Mouse (Mus musculus): ENCODE measurements around the gene Tk2. TPM values are rescaled to one million over a fixed set of nuclear protein-coding genes. Genes with fewer than 3 reads are reported as not detected.

The Tk2 gene
- total RNA-seq (2023): 100 to 1,000 TPM in 1 of 2 experiments, 10 to 100 TPM in 1; 93.8 to 144 TPM

DNA sequence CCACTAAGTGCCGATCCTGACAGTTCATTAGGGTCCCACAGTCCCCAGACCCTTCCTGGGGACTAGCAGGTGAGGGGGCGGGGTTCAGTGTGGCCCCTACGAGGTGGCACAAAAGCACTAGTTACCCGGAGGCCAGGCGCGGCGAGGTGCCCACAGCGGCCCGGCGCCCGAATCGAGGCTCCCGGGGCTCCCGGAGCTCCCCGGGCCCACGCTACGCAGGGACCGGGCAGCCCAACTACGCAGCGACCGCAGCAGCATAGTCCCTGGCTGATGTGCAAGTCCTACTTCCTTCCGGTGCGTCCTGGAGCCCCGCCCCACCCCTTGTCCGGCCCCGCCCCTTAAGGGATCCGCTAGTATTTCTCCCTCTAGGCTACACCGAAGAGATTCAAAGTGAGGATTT is at the start of gene Tk2:
Tk2 (minus strand) TSS at position 283 of the 400 bp plus-strand sequence.

GRCm38 (mm10) chr8:104293081-104293480 is 44.7 kb upstream of the Tk2 start, which contains the start of gene Cmtm2a:
TSS of gene Cmtm2a (minus strand) at chr8:104293181.

DNA sequence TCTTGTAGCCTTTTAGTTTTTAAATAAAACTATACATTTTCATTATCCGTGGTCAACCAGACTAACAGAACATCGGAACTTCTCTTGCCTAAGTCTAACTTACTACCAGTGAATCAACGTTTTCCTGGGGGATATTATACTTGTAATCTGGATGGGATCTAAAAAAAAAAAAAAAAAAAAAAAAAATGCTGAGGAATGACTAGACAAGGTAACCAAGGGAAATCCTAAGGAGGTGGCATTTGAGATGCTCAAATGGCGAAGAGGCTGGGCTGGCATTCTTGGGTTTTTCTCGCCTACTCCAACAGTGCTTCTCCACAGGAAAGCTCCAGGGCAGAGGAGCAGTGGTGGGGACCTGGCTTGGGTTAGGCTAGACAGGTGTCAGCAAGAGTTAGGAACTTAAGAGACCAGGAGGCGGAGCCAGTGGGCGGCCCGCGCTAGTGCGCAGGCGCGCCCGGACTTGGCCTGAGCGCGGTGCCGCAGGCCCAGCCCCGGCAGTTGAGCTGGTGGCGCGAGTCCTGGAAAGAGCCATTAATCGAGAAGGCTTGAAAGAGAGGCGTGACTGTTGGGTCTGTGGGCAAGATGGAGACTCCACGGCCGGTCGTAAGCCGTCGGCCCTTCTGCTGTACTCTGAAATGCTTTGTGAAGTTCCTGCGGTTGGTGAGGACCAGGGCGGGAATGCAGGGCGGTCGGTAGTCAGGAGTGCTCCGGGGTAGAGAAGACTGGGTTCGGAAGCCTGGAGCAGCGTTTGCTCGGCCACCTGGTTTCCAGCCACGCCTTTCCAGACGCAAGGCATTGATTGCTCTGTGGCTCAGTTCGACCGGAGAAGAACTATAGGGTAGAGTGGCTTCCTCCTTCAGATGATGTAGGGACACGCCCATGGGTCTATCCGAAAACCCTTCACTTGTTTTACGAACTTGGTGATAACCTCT is 2.3 kb upstream of the Tk2 start, which contains the start of gene Cklf:
Cklf (plus strand) TSS at position 423 of the 929 bp plus-strand sequence.

Other genes with a start within 250 kb of the Tk2 start
- 1 to 10 TPM in 1 of 2 experiments, under 1 TPM in 1; 0.62 to 1.1 TPM for gene Cdh5, start 146.9 kb downstream of the Tk2 start, total RNA-seq (2023)
- gene Bean1, start 78.1 kb downstream of the Tk2 start, total RNA-seq (2023): not detected
- 10 to 100 TPM; 72.0 to 85.3 TPM for gene Cklf, start 2.3 kb upstream of the Tk2 start, total RNA-seq (2023)
- gene Cmtm2a, start 44.6 kb upstream of the Tk2 start, total RNA-seq (2023): not detected
- gene Gm45711, start 61.5 kb upstream of the Tk2 start, total RNA-seq (2023): not detected
- not detected for gene Cmtm1, start 61.6 kb upstream of the Tk2 start, total RNA-seq (2023)
- not detected for gene Gm11020, start 73.0 kb upstream of the Tk2 start, total RNA-seq (2023)
- gene Cmtm2b, start 73.7 kb upstream of the Tk2 start, total RNA-seq (2023): not detected
- gene Cmtm3, start 90.9 kb upstream of the Tk2 start, total RNA-seq (2023): 10 to 100 TPM; 14.2 to 16.9 TPM
- 1 to 10 TPM; 1.1 to 1.4 TPM for gene Cmtm4, start 147.2 kb upstream of the Tk2 start, total RNA-seq (2023)
- 10 to 100 TPM; 47.8 to 64.7 TPM for gene Dync1li2, start 194.5 kb upstream of the Tk2 start, total RNA-seq (2023)

Data from B cell, adult 67 days (primary cell).